Mouse (Mus musculus) hindbrain, embryonic 13.5 days (tissue): ENCODE data around the gene B3gnt2. TPM values are rescaled to one million over a fixed set of nuclear protein-coding genes. Genes with fewer than 3 reads are reported as not detected.

Experiments
- ATAC-seq: fragments of 200-750 bp; cut with Nextera tagmentation; 2 replicates; pipeline ENCODE4 v1.8.0; 2017; ENCODE audit warnings: moderate TSS enrichment; ENCODE audit not compliant: low FRiP score
- H3K27ac ChIP-seq: fragments of 300-500 bp; sonication (generic); 2 replicates; pipeline ENCODE4 v1.5.1; 2015; ENCODE audit warnings: inconsistent platforms, mild to moderate bottlenecking, moderate library complexity
- H3K27me3 ChIP-seq: fragments of 300-500 bp; sonication (generic); 2 replicates; pipeline ENCODE4 v1.6.1; 2015; ENCODE audit warnings: mild to moderate bottlenecking, inconsistent platforms
- H3K36me3 ChIP-seq: fragments of 300-500 bp; sonication (generic); 2 replicates; pipeline ENCODE4 v1.6.1; 2015; ENCODE audit warnings: mild to moderate bottlenecking, inconsistent platforms
- H3K4me1 ChIP-seq: fragments of 300-500 bp; sonication (generic); replicated peaks from 2 replicates; pipeline ENCODE4 v1.6.1; 2015; ENCODE audit warnings: inconsistent platforms
- H3K4me2 ChIP-seq: fragments of 300-500 bp; sonication (generic); 2 replicates; pipeline ENCODE4 v1.6.1; 2015; ENCODE audit warnings: inconsistent platforms, mild to moderate bottlenecking, moderate library complexity
- H3K4me3 ChIP-seq: fragments of 300-500 bp; sonication (generic); 2 replicates; pipeline ENCODE4 v1.5.1; 2015; ENCODE audit warnings: mild to moderate bottlenecking, inconsistent platforms
- H3K9ac ChIP-seq: fragments of 300-500 bp; sonication (generic); 2 replicates; pipeline ENCODE4 v1.6.1; 2015; ENCODE audit warnings: mild to moderate bottlenecking, inconsistent platforms
- H3K9me3 ChIP-seq: fragments of 300-500 bp; sonication (generic); 2 replicates; pipeline ENCODE4 v1.6.1; 2016; ENCODE audit warnings: inconsistent platforms
- WGBS: fragments of 180-500 bp; shearing (Covaris S2); methylation state at CpG from one replicate; pipeline ENCODE4 v1.1.7; 2015; 5-methylcytosine and 5-hydroxymethylcytosine counted together
- polyA plus RNA-seq: library from polyadenylated mRNA; unstranded; fragments of >200 nt; fragmentation: Nextera tagmentation; extraction: Ambion mirVana; gene quantifications from 2 replicates; pipeline ENCODE4 v1.2.1, GENCODE M21; 2015

B3gnt2 gene
- polyA plus RNA-seq, 1 experiment from 2014 or later, result 1.5 TPM

- H3K36me3 ChIP-seq, result no peaks in the 10 kb centered on the region
- H3K27me3 ChIP-seq, result peaks cover 66% of the 10 kb centered on the region
- no peak overlapping the region for H3K9ac ChIP-seq
- peaks cover 24% of the 10 kb centered on the region for H3K4me1 ChIP-seq
- no peak overlapping the region for H3K4me2 ChIP-seq
- no peak for ATAC-seq
- H3K9me3 ChIP-seq, result no peaks in the 10 kb centered on the region
- WGBS, result 81% methylated on average over 3 of the region's 3 CpGs
- no peak overlapping the region for H3K4me3 ChIP-seq
- H3K27ac ChIP-seq, result no peak overlapping the region
Measured at GRCm38 (mm10) chr11:22856371-22856965, 4.3 kb downstream of the B3gnt2 start.

DNA sequence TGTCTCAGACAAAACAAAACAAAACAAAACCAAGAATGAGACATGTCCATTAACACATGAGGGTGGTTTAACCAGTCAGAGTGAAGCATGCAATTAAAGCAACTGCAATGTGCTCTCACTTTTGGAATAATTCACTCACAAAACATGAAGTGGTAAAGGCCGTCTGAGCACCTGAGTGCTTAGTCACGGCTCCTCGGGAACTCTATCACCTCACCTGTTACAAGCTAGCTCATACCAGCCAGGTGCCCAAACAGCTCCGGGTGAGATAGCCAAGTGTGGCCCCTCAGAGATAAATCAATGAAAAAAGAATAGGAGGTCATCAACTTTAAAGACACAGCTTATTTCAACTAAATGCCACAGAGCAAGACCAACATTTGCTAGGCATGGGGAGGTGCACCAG is 6.2 kb downstream of the B3gnt2 start:
- ATAC-seq, result no peak
- WGBS, result 91% methylated on average over 4 of the region's 4 CpGs
- H3K27me3 ChIP-seq, result peaks cover 47% of the 10 kb centered on the region
- no peaks in the 10 kb centered on the region for H3K9me3 ChIP-seq
- H3K4me1 ChIP-seq, result peaks cover 14% of the 10 kb centered on the region
- no peak overlapping the region for H3K27ac ChIP-seq
- H3K4me2 ChIP-seq, result no peak overlapping the region
- H3K36me3 ChIP-seq, result no peaks in the 10 kb centered on the region
- H3K9ac ChIP-seq, result no peak overlapping the region
- H3K4me3 ChIP-seq, result no peak overlapping the region

- no peaks in the 10 kb centered on the region for H3K36me3 ChIP-seq
- 43% methylated on average over 2 of the region's 2 CpGs for WGBS
- no peak for ATAC-seq
- H3K9me3 ChIP-seq, result no peaks in the 10 kb centered on the region
- H3K4me2 ChIP-seq, result no peak overlapping the region
- peaks cover 38% of the 10 kb centered on the region for H3K27me3 ChIP-seq
- H3K27ac ChIP-seq, result no peak overlapping the region
- H3K4me1 ChIP-seq, result peaks cover 7% of the 10 kb centered on the region
- no peak overlapping the region for H3K4me3 ChIP-seq
- no peak overlapping the region for H3K9ac ChIP-seq
Measured at GRCm38 (mm10) chr11:22853477-22854157, 7.1 kb downstream of the B3gnt2 start.

DNA sequence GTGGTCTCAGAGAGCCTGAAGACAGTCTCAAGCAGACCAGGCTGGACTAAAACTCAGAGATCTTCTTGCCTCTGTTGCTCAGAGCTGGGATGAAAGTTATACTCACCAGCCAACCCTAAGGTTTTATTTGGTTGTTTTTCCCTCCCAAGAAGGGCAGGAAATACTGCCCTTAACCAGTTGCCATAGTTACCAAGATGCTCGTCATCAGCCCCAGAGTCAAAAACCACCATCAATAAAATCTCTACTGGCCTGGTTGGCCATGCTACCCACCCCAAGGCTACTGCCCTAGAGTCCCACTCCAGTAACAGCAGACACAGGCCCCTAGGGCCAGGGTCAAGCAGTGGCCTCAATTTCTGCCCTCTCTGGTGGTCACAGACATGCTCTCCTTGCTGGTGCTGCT is 8.3 kb downstream of the B3gnt2 start:
- no peaks in the 10 kb centered on the region for H3K36me3 ChIP-seq
- H3K27ac ChIP-seq, result no peak overlapping the region
- peaks cover 27% of the 10 kb centered on the region for H3K27me3 ChIP-seq
- H3K4me3 ChIP-seq, result no peak overlapping the region
- H3K9ac ChIP-seq, result no peak overlapping the region
- no peaks in the 10 kb centered on the region for H3K9me3 ChIP-seq
- H3K4me1 ChIP-seq, result 0 out of 2 replicates have a peak, but pooled peaks cover 5% of the 10 kb centered on the region
- 71% methylated on average over 1 of the region's 1 CpGs for WGBS
- no peak overlapping the region for H3K4me2 ChIP-seq
- no peak for ATAC-seq

- H3K9ac ChIP-seq, result no peak overlapping the region
- H3K4me1 ChIP-seq, result peaks cover 8% of the 10 kb centered on the region; the same call in 1 of the 2 replicates
- H3K4me2 ChIP-seq, result no peak overlapping the region
- H3K27me3 ChIP-seq, result peaks cover 16% of the 10 kb centered on the region
- 57% methylated on average over 4 of the region's 4 CpGs for WGBS
- no peaks in the 10 kb centered on the region for H3K9me3 ChIP-seq
- no peak overlapping the region for H3K4me3 ChIP-seq
- ATAC-seq, result no peak
- H3K36me3 ChIP-seq, result no peaks in the 10 kb centered on the region
- no peak overlapping the region for H3K27ac ChIP-seq
Measured at GRCm38 (mm10) chr11:22851416-22851815, 9.3 kb downstream of the B3gnt2 start.

- H3K4me3 ChIP-seq, result no peak overlapping the region
- no peaks in the 10 kb centered on the region for H3K9me3 ChIP-seq
- ATAC-seq, result no peak
- 0 out of 2 replicates have a peak, but pooled peaks cover 5% of the 10 kb centered on the region for H3K27me3 ChIP-seq
- peaks cover 11% of the 10 kb centered on the region; the same call in 1 of the 2 replicates for H3K4me1 ChIP-seq
- WGBS, result 87% methylated on average over 4 of the region's 4 CpGs
- no peak overlapping the region for H3K27ac ChIP-seq
- no peak overlapping the region for H3K4me2 ChIP-seq
- no peaks in the 10 kb centered on the region for H3K36me3 ChIP-seq
- no peak overlapping the region for H3K9ac ChIP-seq
Measured at GRCm38 (mm10) chr11:22850077-22850476, 10.7 kb downstream of the B3gnt2 start.

DNA sequence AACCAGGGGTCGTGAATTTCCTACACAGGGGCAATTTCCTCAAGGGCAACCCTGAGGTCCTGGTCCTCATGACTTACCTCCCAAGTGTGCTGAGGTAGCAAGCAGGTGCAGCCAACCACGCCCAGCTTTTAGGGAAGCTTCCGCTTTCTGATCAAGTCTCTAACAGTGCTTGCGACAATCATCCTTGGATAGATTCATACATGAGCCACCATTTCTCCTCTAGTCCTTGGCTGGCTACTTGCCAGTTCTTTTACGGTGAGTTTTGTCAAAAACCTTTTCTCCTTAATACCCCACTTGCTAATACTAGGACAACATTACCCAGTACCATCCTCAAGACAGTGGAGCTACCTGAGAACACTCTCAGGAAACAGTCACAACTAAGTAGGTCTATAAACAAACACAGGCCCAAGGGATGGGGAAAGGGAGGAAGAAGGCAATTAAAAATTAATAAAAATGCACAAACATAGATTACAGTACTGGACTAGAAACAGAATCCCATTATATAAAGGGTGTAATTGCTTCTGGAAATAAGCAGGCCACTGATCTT is 12.0 kb downstream of the B3gnt2 start:
- no peak overlapping the region for H3K9ac ChIP-seq
- peaks cover 11% of the 10 kb centered on the region; the same call in 1 of the 2 replicates for H3K4me1 ChIP-seq
- H3K27ac ChIP-seq, result no peak overlapping the region
- H3K4me2 ChIP-seq, result no peak overlapping the region
- WGBS, result 89% methylated on average over 5 of the region's 5 CpGs
- H3K36me3 ChIP-seq, result no peaks in the 10 kb centered on the region
- ATAC-seq, result no peak
- H3K4me3 ChIP-seq, result no peak overlapping the region
- 0 out of 2 replicates have a peak, but pooled peaks cover 5% of the 10 kb centered on the region for H3K27me3 ChIP-seq
- H3K9me3 ChIP-seq, result no peaks in the 10 kb centered on the region

DNA sequence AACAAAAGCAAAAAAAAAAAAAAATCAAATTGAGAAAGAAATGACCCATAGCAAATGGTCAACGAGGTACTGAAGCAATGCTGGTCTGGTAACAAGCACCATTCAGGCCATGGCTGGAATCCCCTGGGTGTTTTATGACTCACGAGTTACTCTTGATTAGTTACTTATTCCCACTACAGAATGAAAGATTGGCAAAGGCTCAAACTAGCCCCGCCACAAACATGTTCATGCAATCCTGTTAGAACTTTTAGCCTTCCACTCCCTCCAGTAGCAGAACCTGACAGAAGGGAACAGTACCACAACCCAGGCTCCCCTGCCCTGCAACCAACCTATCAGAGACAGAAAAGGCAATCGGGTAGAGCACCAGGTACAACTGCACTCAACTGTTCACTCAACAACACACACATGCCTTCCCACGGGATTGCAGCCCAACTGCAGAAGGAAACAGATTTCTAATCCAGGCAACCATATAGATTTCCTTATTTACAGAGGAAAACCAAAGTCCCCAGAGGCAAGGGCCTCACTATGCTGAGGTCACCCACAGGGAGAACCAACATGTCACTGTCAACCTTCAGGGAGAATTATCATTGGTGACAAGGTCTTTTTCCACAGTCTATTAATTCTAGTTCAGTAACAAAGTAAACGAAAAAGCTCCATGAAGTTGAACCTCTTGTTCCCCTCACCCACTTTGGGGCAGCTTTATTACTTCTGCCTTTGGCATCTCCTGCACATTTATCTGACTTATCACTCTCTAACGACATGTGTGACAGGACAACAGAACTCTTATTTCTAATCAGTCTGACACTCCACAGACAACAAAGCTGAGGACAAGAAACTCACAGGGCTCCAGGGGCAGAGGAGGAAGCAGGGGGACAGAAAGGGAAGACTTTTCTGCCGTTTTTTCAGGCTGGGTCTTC is 12.8 kb downstream of the B3gnt2 start:
- Histone ChIP-seq H3K27me3 (0 out of 2 replicates have a peak, but pooled peaks cover 3% of the 10 kb centered on the region), H3K4me2 (no peak overlapping the region), H3K9ac (no peak overlapping the region), H3K36me3 (no peaks in the 10 kb centered on the region), H3K27ac (no peak overlapping the region), H3K4me1 (peaks cover 11% of the 10 kb centered on the region; the same call in 1 of the 2 replicates), H3K9me3 (no peaks in the 10 kb centered on the region), H3K4me3 (no peak overlapping the region)
- 72% methylated on average over 8 of the region's 8 CpGs for WGBS
- ATAC-seq, result no peak

DNA sequence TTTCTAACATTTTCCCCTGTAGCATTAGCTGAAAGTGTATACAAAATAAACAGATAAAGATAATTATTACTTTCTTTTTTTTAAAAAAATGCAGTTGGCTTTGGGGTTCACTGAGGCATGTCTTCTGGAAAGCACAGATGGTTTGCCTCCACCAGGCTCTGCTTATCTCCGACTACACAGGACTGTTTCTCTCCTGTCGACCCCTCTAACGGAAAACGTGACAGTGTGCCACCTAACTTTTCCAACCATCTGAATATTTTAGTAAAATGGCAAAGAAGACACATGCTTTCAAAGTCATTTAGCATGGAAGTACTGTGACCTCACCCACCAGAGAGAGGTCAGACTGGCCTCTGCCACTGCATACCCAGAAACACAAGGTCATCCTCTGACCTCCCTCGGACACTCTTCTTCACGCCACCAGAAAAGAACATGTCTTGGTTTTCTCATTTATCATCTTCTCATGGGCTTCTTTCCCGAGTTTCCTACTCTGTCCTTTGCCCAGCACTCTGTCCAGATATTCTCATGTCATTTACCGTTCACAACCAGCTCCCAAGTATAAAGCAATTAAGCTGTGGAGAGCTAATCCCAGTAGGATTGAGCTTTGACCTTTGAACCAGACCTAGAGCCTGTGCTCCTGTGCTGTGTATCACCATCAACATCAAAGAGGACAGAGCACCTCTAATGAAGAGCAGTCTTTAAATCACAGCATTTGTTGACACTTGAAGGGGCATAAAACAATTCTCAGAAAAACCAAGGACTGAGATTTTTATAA is 13.6 kb downstream of the B3gnt2 start:
- no peak overlapping the region for H3K27ac ChIP-seq
- no peak overlapping the region for H3K4me2 ChIP-seq
- no peaks in the 10 kb centered on the region for H3K9me3 ChIP-seq
- no peak overlapping the region for H3K9ac ChIP-seq
- H3K4me1 ChIP-seq, result peaks cover 11% of the 10 kb centered on the region; the same call in 1 of the 2 replicates
- no peaks in the 10 kb centered on the region for H3K36me3 ChIP-seq
- 71% methylated on average over 8 of the region's 8 CpGs for WGBS
- no peak for ATAC-seq
- no peaks in the 10 kb centered on the region for H3K27me3 ChIP-seq
- no peak overlapping the region for H3K4me3 ChIP-seq

GRCm38 (mm10) chr11:22846093-22846835 is 14.5 kb downstream of the B3gnt2 start:
- Histone ChIP-seq H3K4me2 (no peak overlapping the region), H3K27ac (no peak overlapping the region), H3K36me3 (no peaks in the 10 kb centered on the region), H3K9me3 (no peaks in the 10 kb centered on the region), H3K27me3 (no peaks in the 10 kb centered on the region), H3K4me1 (peaks cover 11% of the 10 kb centered on the region; the same call in 1 of the 2 replicates), H3K4me3 (no peak overlapping the region), H3K9ac (no peak overlapping the region)
- ATAC-seq, result no peak
- 60% methylated on average over 6 of the region's 6 CpGs for WGBS
